12 mouse cellular contexts compared by ENCODE assay signal in genomic region chr7:80201888-80202540, GRCm38 (mm10). TPM values are rescaled to one million over a fixed set of nuclear protein-coding genes. Genes with fewer than 3 reads are reported as not detected.
A peak's percentile ranks its signal among the peaks of the same experiment; 100 is the strongest.
DNase-seq lines count a peak whose midpoint lies in the region; ATAC-seq lines count a peak whose summit lies in the region.
"Had no signal": no experiment of that assay in that cellular context is flagged by ENCODE, and none has a peak within 500 bp of the region (broad histone marks: within the 10 kb centered on the region; RNA-seq: fewer than 3 reads in every experiment).

No protein-coding gene starts in this region.

- H3K4me2 ChIP-seq in hindbrain, embryonic 12.5 days (replicated peaks), result no peak overlapping the region
- 0 out of 2 replicates have a peak overlapping the region, but pooled peaks have one; percentile 25 for H3K4me2 ChIP-seq in neural tube, embryonic 12.5 days (replicated peaks)
- H3K4me2 ChIP-seq in limb, embryonic 15.5 days, result no peak overlapping the region
- 0 out of 2 replicates have a peak overlapping the region, but pooled peaks have one; percentile 4 for H3K4me2 ChIP-seq in neural tube, embryonic 15.5 days

- no peaks in the 10 kb centered on the region for H3K27me3 ChIP-seq in hindbrain, embryonic 10.5 days (ENCODE audit: insufficient read depth, poor library complexity, severe bottlenecking)
- H3K27me3 ChIP-seq in hindbrain, embryonic 12.5 days, result no peaks in the 10 kb centered on the region
- H3K27me3 ChIP-seq in neural tube, embryonic 12.5 days (replicated peaks), result no peaks in the 10 kb centered on the region
- H3K27me3 ChIP-seq in limb, embryonic 15.5 days, result no peaks in the 10 kb centered on the region
- H3K27me3 ChIP-seq in neural tube, embryonic 15.5 days (replicated peaks), result no peaks in the 10 kb centered on the region

- H3K9me3 ChIP-seq in hindbrain, embryonic 10.5 days, result no peaks in the 10 kb centered on the region
- no peaks in the 10 kb centered on the region for H3K9me3 ChIP-seq in hindbrain, embryonic 12.5 days (replicated peaks)
- H3K9me3 ChIP-seq in neural tube, embryonic 12.5 days, result no peaks in the 10 kb centered on the region
- H3K9me3 ChIP-seq in limb, embryonic 15.5 days, result no peaks in the 10 kb centered on the region
- no peaks in the 10 kb centered on the region for H3K9me3 ChIP-seq in neural tube, embryonic 15.5 days (replicated peaks)

- peaks cover 24% of the 10 kb centered on the region for H3K36me3 ChIP-seq in hindbrain, embryonic 10.5 days
- no peaks in the 10 kb centered on the region for H3K36me3 ChIP-seq in hindbrain, embryonic 12.5 days
- H3K36me3 ChIP-seq in neural tube, embryonic 12.5 days, result peaks cover 3% of the 10 kb centered on the region; the same call in 1 of the 2 replicates
- H3K36me3 ChIP-seq in limb, embryonic 15.5 days, result no peaks in the 10 kb centered on the region
- 0 out of 2 replicates have a peak, but pooled peaks cover 6% of the 10 kb centered on the region for H3K36me3 ChIP-seq in neural tube, embryonic 15.5 days

- WGBS in hindbrain, embryonic 10.5 days, result 87% methylated on average over 15 of the region's 15 CpGs
- WGBS in hindbrain, embryonic 12.5 days, result 81% methylated on average over 15 of the region's 15 CpGs
- 83% methylated on average over 15 of the region's 15 CpGs for WGBS in neural tube, embryonic 12.5 days
- WGBS in limb, embryonic 15.5 days, result 77% methylated on average over 15 of the region's 15 CpGs
- 69% methylated on average over 15 of the region's 15 CpGs for WGBS in neural tube, embryonic 15.5 days

- peaks cover 97% of the 10 kb centered on the region for H3K4me1 ChIP-seq in hindbrain, embryonic 10.5 days (replicated peaks)
- peaks cover 79% of the 10 kb centered on the region for H3K4me1 ChIP-seq in hindbrain, embryonic 12.5 days
- H3K4me1 ChIP-seq in neural tube, embryonic 12.5 days, result peaks cover 81% of the 10 kb centered on the region
- peaks cover 76% of the 10 kb centered on the region for H3K4me1 ChIP-seq in limb, embryonic 15.5 days
- peaks cover 82% of the 10 kb centered on the region for H3K4me1 ChIP-seq in neural tube, embryonic 15.5 days

- no peak for ATAC-seq in hindbrain, embryonic 12.5 days (ENCODE audit: low FRiP score)
- ATAC-seq in neural tube, embryonic 12.5 days (ENCODE audit: low FRiP score, low read depth), result no peak
- no peak for ATAC-seq in limb, embryonic 15.5 days (ENCODE audit: insufficient number of reproducible peaks, low FRiP score, low TSS enrichment, low read depth)
- no peak for ATAC-seq in neural tube, embryonic 15.5 days (ENCODE audit: low FRiP score)

- H3K4me3 ChIP-seq in hindbrain, embryonic 10.5 days, result no peak overlapping the region
- H3K4me3 ChIP-seq in hindbrain, embryonic 12.5 days, result no peak overlapping the region
- no peak overlapping the region for H3K4me3 ChIP-seq in neural tube, embryonic 12.5 days
- H3K4me3 ChIP-seq in limb, embryonic 15.5 days, result no peak overlapping the region
- no peak overlapping the region for H3K4me3 ChIP-seq in neural tube, embryonic 15.5 days (replicated peaks)
- H3K4me3 ChIP-seq: left cerebral cortex, adult 2 months had no signal

- peak overlapping the region; percentile 54; the same call in 1 of the 2 replicates for H3K27ac ChIP-seq in hindbrain, embryonic 10.5 days
- H3K27ac ChIP-seq in hindbrain, embryonic 12.5 days, result no peak overlapping the region; the same call in 1 of the 2 replicates
- H3K27ac ChIP-seq in neural tube, embryonic 12.5 days, result no peak overlapping the region; the same call in 1 of the 2 replicates
- 0 out of 2 replicates have a peak overlapping the region, but pooled peaks have one; percentile 43 for H3K27ac ChIP-seq in limb, embryonic 15.5 days
- no peak overlapping the region for H3K27ac ChIP-seq in neural tube, embryonic 15.5 days (replicated peaks)
- H3K27ac ChIP-seq: left cerebral cortex, adult 2 months had no signal

- no peak for DNase-seq in hindbrain, embryonic 10.5 days (ENCODE audit: low spot score)
- DNase-seq in neural tube, embryonic 10.5 days (ENCODE audit: extremely low spot score, low spot score), result no peak
- no peak for DNase-seq in MN1 (ENCODE audit: low spot score)
- no peak for DNase-seq in gastrocnemius, postnatal 4 days (ENCODE audit: low spot score in 2 of 2)
- DNase-seq: heart, postnatal 10 days had no signal

- H3K9ac ChIP-seq in hindbrain, embryonic 12.5 days, result no peak overlapping the region
- no peak overlapping the region for H3K9ac ChIP-seq in neural tube, embryonic 12.5 days
- no peak overlapping the region for H3K9ac ChIP-seq in limb, embryonic 15.5 days
- no peak overlapping the region for H3K9ac ChIP-seq in neural tube, embryonic 15.5 days (replicated peaks)

RNA-seq across cellular contexts. Expression of gene Sema4b, which starts 15.4 kb away (rescaled TPM):
- 14.0 and 17.5 TPM in 2 replicates for polyA plus RNA-seq in hindbrain, embryonic 10.5 days (2016; fragmentation: Nextera tagmentation; extraction: Ambion mirVana)
- polyA plus RNA-seq in hindbrain, embryonic 12.5 days (2016; fragmentation: Nextera tagmentation; extraction: Ambion mirVana), result 20.9 and 21.1 TPM in 2 replicates
- 18.9 and 20.5 TPM in 2 replicates for polyA plus RNA-seq in neural tube, embryonic 12.5 days (2016; fragmentation: Nextera tagmentation; extraction: Ambion mirVana)
- 16.5 and 18.1 TPM in 2 replicates for polyA plus RNA-seq in limb, embryonic 15.5 days (2015; fragmentation: Nextera tagmentation; extraction: Ambion mirVana)
- polyA plus RNA-seq in neural tube, embryonic 15.5 days (2015; fragmentation: Nextera tagmentation; extraction: Ambion mirVana), result 22.7 and 25.8 TPM in 2 replicates
- 1 to 10 TPM; 5.4 to 5.6 TPM for total RNA-seq in gastrocnemius, postnatal 4 days (2021)

RNA-seq across cellular contexts. Expression of gene Cib1, which starts 30.6 kb away (rescaled TPM):
- 74.8 and 79.6 TPM in 2 replicates for polyA plus RNA-seq in hindbrain, embryonic 10.5 days (2016; fragmentation: Nextera tagmentation; extraction: Ambion mirVana)
- 37.5 and 40.5 TPM in 2 replicates for polyA plus RNA-seq in hindbrain, embryonic 12.5 days (2016; fragmentation: Nextera tagmentation; extraction: Ambion mirVana)
- polyA plus RNA-seq in neural tube, embryonic 12.5 days (2016; fragmentation: Nextera tagmentation; extraction: Ambion mirVana), result 43.1 and 47.5 TPM in 2 replicates
- polyA plus RNA-seq in limb, embryonic 15.5 days (2015; fragmentation: Nextera tagmentation; extraction: Ambion mirVana), result 62.5 and 69.4 TPM in 2 replicates
- 32.2 and 59.5 TPM in 2 replicates for polyA plus RNA-seq in neural tube, embryonic 15.5 days (2015; fragmentation: Nextera tagmentation; extraction: Ambion mirVana)
- 10 to 100 TPM; 21.1 to 21.2 TPM for total RNA-seq in gastrocnemius, postnatal 4 days (2021)

RNA-seq across cellular contexts. Expression of gene Gdpgp1, which starts 30.7 kb away (rescaled TPM):
- 6.2 and 6.5 TPM in 2 replicates for polyA plus RNA-seq in hindbrain, embryonic 10.5 days (2016; fragmentation: Nextera tagmentation; extraction: Ambion mirVana)
- 4.6 and 4.9 TPM in 2 replicates for polyA plus RNA-seq in hindbrain, embryonic 12.5 days (2016; fragmentation: Nextera tagmentation; extraction: Ambion mirVana)
- 4.9 and 5.0 TPM in 2 replicates for polyA plus RNA-seq in neural tube, embryonic 12.5 days (2016; fragmentation: Nextera tagmentation; extraction: Ambion mirVana)
- 3.2 and 3.8 TPM in 2 replicates for polyA plus RNA-seq in limb, embryonic 15.5 days (2015; fragmentation: Nextera tagmentation; extraction: Ambion mirVana)
- 4.6 and 5.5 TPM in 2 replicates for polyA plus RNA-seq in neural tube, embryonic 15.5 days (2015; fragmentation: Nextera tagmentation; extraction: Ambion mirVana)
- 1 to 10 TPM; 1.7 to 1.9 TPM for total RNA-seq in gastrocnemius, postnatal 4 days (2021)

RNA-seq across cellular contexts. Expression of gene Ttll13, which starts 44.2 kb away (rescaled TPM):
- 0.70 and 0.98 TPM in 2 replicates for polyA plus RNA-seq in hindbrain, embryonic 10.5 days (2016; fragmentation: Nextera tagmentation; extraction: Ambion mirVana)
- polyA plus RNA-seq in hindbrain, embryonic 12.5 days (2016; fragmentation: Nextera tagmentation; extraction: Ambion mirVana), result 2.0 and 2.7 TPM in 2 replicates
- 1.2 and 2.0 TPM in 2 replicates for polyA plus RNA-seq in neural tube, embryonic 12.5 days (2016; fragmentation: Nextera tagmentation; extraction: Ambion mirVana)
- 0.73 and 1.1 TPM in 2 replicates for polyA plus RNA-seq in limb, embryonic 15.5 days (2015; fragmentation: Nextera tagmentation; extraction: Ambion mirVana)
- 2.0 and 2.4 TPM in 2 replicates for polyA plus RNA-seq in neural tube, embryonic 15.5 days (2015; fragmentation: Nextera tagmentation; extraction: Ambion mirVana)
- under 1 TPM; 0.36 to 0.61 TPM for total RNA-seq in gastrocnemius, postnatal 4 days (2021)
- total RNA-seq: common myeloid progenitor, adult 5-6 weeks; megakaryocyte progenitor cell, adult 5-6 weeks had no signal

RNA-seq across cellular contexts. Expression of gene Ngrn, which starts 59.0 kb away (rescaled TPM):
- polyA plus RNA-seq in hindbrain, embryonic 10.5 days (2016; fragmentation: Nextera tagmentation; extraction: Ambion mirVana), result 40.4 and 47.4 TPM in 2 replicates
- polyA plus RNA-seq in hindbrain, embryonic 12.5 days (2016; fragmentation: Nextera tagmentation; extraction: Ambion mirVana), result 55.0 and 55.1 TPM in 2 replicates
- 51.9 and 54.9 TPM in 2 replicates for polyA plus RNA-seq in neural tube, embryonic 12.5 days (2016; fragmentation: Nextera tagmentation; extraction: Ambion mirVana)
- 48.7 and 49.2 TPM in 2 replicates for polyA plus RNA-seq in limb, embryonic 15.5 days (2015; fragmentation: Nextera tagmentation; extraction: Ambion mirVana)
- polyA plus RNA-seq in neural tube, embryonic 15.5 days (2015; fragmentation: Nextera tagmentation; extraction: Ambion mirVana), result 65.6 and 68.2 TPM in 2 replicates
- 10 to 100 TPM; 24.4 to 24.6 TPM for total RNA-seq in gastrocnemius, postnatal 4 days (2021)

Comparison
In these comparisons a context has a peak if more than half of its experiments do, and no peak if none do; other contexts are left out.
1. H3K27ac ChIP-seq: peak in hindbrain, embryonic 10.5 days (single experiment) and limb, embryonic 15.5 days (single experiment); none in hindbrain, embryonic 12.5 days (single experiment), neural tube, embryonic 12.5 days (single experiment) and neural tube, embryonic 15.5 days (single experiment).
2. H3K4me2 ChIP-seq: peak in neural tube, embryonic 12.5 days (single experiment) and neural tube, embryonic 15.5 days (single experiment); none in hindbrain, embryonic 12.5 days (single experiment) and limb, embryonic 15.5 days (single experiment).